In genomic region chr7:44382541-44382940, GRCm38 (mm10) we compare ENCODE assay signal across 9 mouse cellular contexts. TPM values are rescaled to one million over a fixed set of nuclear protein-coding genes. Genes with fewer than 3 reads are reported as not detected.
DNase-seq lines count a peak whose midpoint lies in the region; ATAC-seq and TF ChIP-seq lines count a peak whose summit lies in the region.
"Had no signal": no experiment of that assay in that cellular context is flagged by ENCODE, and none has a peak within 500 bp of the region (broad histone marks: within the 10 kb centered on the region; RNA-seq: fewer than 3 reads in every experiment).

No protein-coding gene starts in this region.

- TF ChIP-seq CTCF in layer of hippocampus, adult 2 months (conservative IDR thresholded peaks at IDR 0.05), result no peak
- no peak for TF ChIP-seq CTCF in midbrain, postnatal 0 days (IDR thresholded peaks at IDR 0.05)

- no peaks in the 10 kb centered on the region for H3K9me3 ChIP-seq in neural tube, embryonic 11.5 days (ENCODE audit: control insufficient read depth, low read length)
- no peaks in the 10 kb centered on the region for H3K9me3 ChIP-seq in midbrain, postnatal 0 days (ENCODE audit: low read length)
- no peaks in the 10 kb centered on the region for H3K9me3 ChIP-seq in heart, embryonic 12.5 days (replicated peaks)

- no peak overlapping the region for H3K9ac ChIP-seq in neural tube, embryonic 11.5 days (ENCODE audit: low read length)
- H3K9ac ChIP-seq in midbrain, postnatal 0 days (replicated peaks; ENCODE audit: low read length, poor library complexity, severe bottlenecking), result no peak overlapping the region
- no peak overlapping the region for H3K9ac ChIP-seq in heart, embryonic 12.5 days
- H3K9ac ChIP-seq: liver, postnatal 0 days had no signal

- ATAC-seq in neural tube, embryonic 11.5 days (ENCODE audit: insufficient read depth, low FRiP score, low TSS enrichment), result no peak
- ATAC-seq in midbrain, postnatal 0 days (ENCODE audit: low FRiP score), result no peak
- ATAC-seq in activated CD4-positive, CD25-positive, alpha-beta regulatory T cell, adult 4 months, result no peak
- ATAC-seq in heart, embryonic 12.5 days (ENCODE audit: insufficient number of reproducible peaks, low FRiP score), result no peak
- ATAC-seq: liver, postnatal 0 days had no signal

- H3K27me3 ChIP-seq in neural tube, embryonic 11.5 days (ENCODE audit: control insufficient read depth, insufficient read depth, low read length), result no peaks in the 10 kb centered on the region
- H3K27me3 ChIP-seq in midbrain, postnatal 0 days (ENCODE audit: insufficient read depth, low read length), result no peaks in the 10 kb centered on the region
- H3K27me3 ChIP-seq in heart, embryonic 12.5 days (replicated peaks), result peaks cover 54% of the 10 kb centered on the region

- no peaks in the 10 kb centered on the region for H3K36me3 ChIP-seq in neural tube, embryonic 11.5 days (ENCODE audit: control insufficient read depth, insufficient read depth, low read length)
- H3K36me3 ChIP-seq in midbrain, postnatal 0 days (ENCODE audit: insufficient read depth, low read length), result no peaks in the 10 kb centered on the region
- no peaks in the 10 kb centered on the region for H3K36me3 ChIP-seq in heart, embryonic 12.5 days

- H3K4me3 ChIP-seq in neural tube, embryonic 11.5 days (ENCODE audit: low read depth, low read length), result no peak overlapping the region
- H3K4me3 ChIP-seq in layer of hippocampus, adult 2 months, result no peak overlapping the region
- no peak overlapping the region for H3K4me3 ChIP-seq in midbrain, postnatal 0 days (ENCODE audit: low read depth, low read length)
- no peak overlapping the region for H3K4me3 ChIP-seq in heart, embryonic 12.5 days

- no peak overlapping the region for H3K27ac ChIP-seq in neural tube, embryonic 11.5 days (ENCODE audit: low read depth, low read length)
- peak overlapping the region; percentile 90 for H3K27ac ChIP-seq in layer of hippocampus, adult 2 months
- no peak overlapping the region; the same call in 1 of the 2 replicates for H3K27ac ChIP-seq in midbrain, postnatal 0 days (ENCODE audit: low read depth, low read length)
- H3K27ac ChIP-seq in heart, embryonic 12.5 days (ENCODE audit: poor library complexity, severe bottlenecking), result no peak overlapping the region

- peak; percentile 24 for DNase-seq in neural tube, embryonic 11.5 days (ENCODE audit: low spot score)
- no peak for DNase-seq in neural tube, embryonic 10.5 days (ENCODE audit: extremely low spot score, low spot score)
- DNase-seq in layer of hippocampus, adult 2 months (ENCODE audit: low spot score in 2 of 2), result peak; percentile 83 to 88
- peak; percentile 85 for DNase-seq in midbrain, postnatal 0 days (ENCODE audit: low spot score)
- DNase-seq in thymus, postnatal 36 days, result peak; percentile 45 to 68
- no peak for DNase-seq in kidney, postnatal 14 days
- DNase-seq: liver, postnatal 0 days had no signal

- no peaks in the 10 kb centered on the region; the same call in 1 of the 2 replicates for H3K4me1 ChIP-seq in neural tube, embryonic 11.5 days (ENCODE audit: control insufficient read depth, insufficient read depth, low read length)
- H3K4me1 ChIP-seq in midbrain, postnatal 0 days (ENCODE audit: insufficient read depth, low read length), result 0 out of 2 replicates have a peak, but pooled peaks cover 9% of the 10 kb centered on the region
- peaks cover 18% of the 10 kb centered on the region for H3K4me1 ChIP-seq in heart, embryonic 12.5 days (replicated peaks)

- no peak overlapping the region for H3K4me2 ChIP-seq in neural tube, embryonic 11.5 days (ENCODE audit: low read depth)
- H3K4me2 ChIP-seq in midbrain, postnatal 0 days (ENCODE audit: low read depth, low read length, poor library complexity, severe bottlenecking), result no peak overlapping the region
- no peak overlapping the region for H3K4me2 ChIP-seq in heart, embryonic 12.5 days

- 78% methylated on average over 12 of the region's 12 CpGs for WGBS in neural tube, embryonic 11.5 days
- WGBS in midbrain, postnatal 0 days, result 58% methylated on average over 12 of the region's 12 CpGs
- 75% methylated on average over 12 of the region's 12 CpGs for WGBS in heart, embryonic 12.5 days

RNA-seq across cellular contexts. Expression of gene Syt3, which starts 1.4 kb away (rescaled TPM):
- 2.9 and 3.7 TPM in 2 replicates for polyA plus RNA-seq in neural tube, embryonic 11.5 days (2014; fragmentation: Nextera tagmentation; extraction: Ambion mirVana)
- 10 to 100 TPM; 89.4 to 95.9 TPM for total RNA-seq in layer of hippocampus, adult 2 months (2021)
- 119 and 144 TPM in 2 replicates for total RNA-seq in midbrain, postnatal 0 days (2014; rRNA removed)
- polyA plus RNA-seq in midbrain, postnatal 0 days (2015; fragmentation: Nextera tagmentation; extraction: Ambion mirVana), result 88.4 and 96.7 TPM in 2 replicates
- polyA plus RNA-seq in activated CD4-positive, CD25-positive, alpha-beta regulatory T cell, adult 4 months (2017; shearing (Covaris generic)), result not detected
- polyA plus RNA-seq in heart, embryonic 12.5 days (2016; fragmentation: Nextera tagmentation; extraction: Ambion mirVana), result 0.55 and 0.63 TPM in 2 replicates

RNA-seq across cellular contexts. Expression of gene 1700008O03Rik, which starts 3.1 kb away (rescaled TPM):
- 1.0 and 1.1 TPM in 2 replicates for polyA plus RNA-seq in neural tube, embryonic 11.5 days (2014; fragmentation: Nextera tagmentation; extraction: Ambion mirVana)
- 1 to 10 TPM; 3.0 to 3.3 TPM for total RNA-seq in layer of hippocampus, adult 2 months (2021)
- total RNA-seq in midbrain, postnatal 0 days (2014; rRNA removed), result 0.38 and 1.4 TPM in 2 replicates
- 3.8 and 5.2 TPM in 2 replicates for polyA plus RNA-seq in midbrain, postnatal 0 days (2015; fragmentation: Nextera tagmentation; extraction: Ambion mirVana)
- polyA plus RNA-seq in activated CD4-positive, CD25-positive, alpha-beta regulatory T cell, adult 4 months (2017; shearing (Covaris generic)), result under 1 TPM; 0.59 to 0.66 TPM
- 0.40 and 0.94 TPM in 2 replicates for polyA plus RNA-seq in heart, embryonic 12.5 days (2016; fragmentation: Nextera tagmentation; extraction: Ambion mirVana)

RNA-seq across cellular contexts. Expression of gene Lrrc4b, which starts 46.3 kb away (rescaled TPM):
- 7.4 and 8.0 TPM in 2 replicates for polyA plus RNA-seq in neural tube, embryonic 11.5 days (2014; fragmentation: Nextera tagmentation; extraction: Ambion mirVana)
- total RNA-seq in layer of hippocampus, adult 2 months (2021), result 100 to 1,000 TPM; 318 to 334 TPM
- total RNA-seq in midbrain, postnatal 0 days (2014; rRNA removed), result 589 and 657 TPM in 2 replicates
- polyA plus RNA-seq in midbrain, postnatal 0 days (2015; fragmentation: Nextera tagmentation; extraction: Ambion mirVana), result 24.2 and 26.9 TPM in 2 replicates
- not detected for polyA plus RNA-seq in activated CD4-positive, CD25-positive, alpha-beta regulatory T cell, adult 4 months (2017; shearing (Covaris generic))
- polyA plus RNA-seq in heart, embryonic 12.5 days (2016; fragmentation: Nextera tagmentation; extraction: Ambion mirVana), result 2.3 and 2.4 TPM in 2 replicates
- polyA plus RNA-seq: liver, postnatal 0 days had no signal

Comparison
In these comparisons a context has a peak if more than half of its experiments do, and no peak if none do; other contexts are left out.
1. DNase-seq: peak in neural tube, embryonic 11.5 days (single experiment), layer of hippocampus, adult 2 months (2 of 2), midbrain, postnatal 0 days (single experiment) and thymus, postnatal 36 days (2 of 2); none in neural tube, embryonic 10.5 days (single experiment) and kidney, postnatal 14 days (single experiment).
2. RNA of gene Syt3, which starts 1.4 kb away (polyA plus RNA-seq): 88.4 to 96.7 TPM in midbrain, postnatal 0 days; 2.9 to 3.7 TPM in neural tube, embryonic 11.5 days, 0.55 to 0.63 TPM in heart, embryonic 12.5 days and not detected in activated CD4-positive, CD25-positive, alpha-beta regulatory T cell, adult 4 months; every median in the first group is over 10 times any median in the second.